Mouse (Mus musculus) spleen, adult 2 months (tissue): ENCODE data around the gene Peg10.

Experiments used
- CTCF ChIP-seq: fragments of 200-500 bp; IDR thresholded peaks from 2 replicates; pipeline ENCODE4 v1.5.1; 2011; ENCODE audit warnings: mild to moderate bottlenecking, inconsistent platforms; ENCODE audit not compliant: insufficient read depth, insufficient read length, insufficient replicate concordance; ENCODE audit errors: extremely low read depth
- POLR2A ChIP-seq: fragments of 200-500 bp; IDR thresholded peaks from 2 replicates; pipeline ENCODE4 v1.6.1; 2011; ENCODE audit warnings: low read depth, low read length, inconsistent platforms

DNA sequence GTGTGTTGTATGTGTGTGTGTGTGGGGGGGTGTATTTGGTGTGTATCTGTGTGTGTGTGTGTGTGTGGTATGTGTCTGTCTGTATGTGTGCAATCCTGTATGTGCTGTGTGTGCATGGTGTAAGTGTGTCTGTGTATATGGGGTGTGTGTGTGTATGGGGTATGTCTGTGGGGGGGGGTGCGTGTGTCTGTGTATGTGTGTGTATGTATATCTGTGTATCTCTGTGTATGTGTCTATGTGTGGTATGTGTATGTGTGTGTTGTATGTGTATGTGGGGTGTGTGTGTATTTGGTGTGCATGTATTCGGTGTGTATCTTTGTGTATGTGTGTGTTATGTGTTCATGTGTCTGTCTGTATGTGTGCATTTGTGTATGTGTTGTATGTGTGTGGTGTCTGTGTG, 30.9 kb upstream of the Peg10 start:
- TF ChIP-seq CTCF (no peak), POLR2A (no peak)
